Mouse (Mus musculus): ENCODE measurements around the gene Tnfsf15. TPM values are rescaled to one million over a fixed set of nuclear protein-coding genes. Genes with fewer than 3 reads are reported as not detected.
A peak's percentile ranks its signal among the peaks of the same experiment; 100 is the strongest.

Tnfsf15 gene
- polyA plus RNA-seq, 1 experiment = 0.55 TPM

DNA sequence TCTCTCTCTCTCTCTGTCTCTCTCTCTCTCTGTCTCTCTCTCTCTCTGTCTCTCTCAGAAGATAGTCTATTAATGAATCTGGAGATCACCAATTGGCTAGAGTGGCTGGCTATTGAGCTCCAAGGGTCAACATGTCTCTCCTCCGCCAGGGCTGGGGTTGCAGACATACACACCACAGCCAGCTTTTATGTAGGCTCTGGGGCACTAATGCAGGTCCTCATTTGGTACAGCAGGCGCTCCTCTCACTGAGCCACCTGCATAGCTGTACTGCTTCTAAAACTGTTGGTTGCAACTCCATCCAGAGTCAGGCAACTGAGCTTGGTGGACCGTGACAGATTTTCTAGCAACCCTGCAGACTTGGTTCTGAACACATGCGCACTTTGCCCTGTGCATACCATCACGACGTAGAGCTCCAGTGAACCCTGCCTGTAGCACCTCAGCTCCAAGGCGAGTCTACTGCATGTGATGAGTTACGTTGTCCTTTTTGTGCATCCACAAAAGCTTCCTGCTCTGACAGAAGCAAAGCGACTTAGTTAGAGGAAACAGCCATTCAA is 9.6 kb upstream of the Tnfsf15 start:
- no peak for TF ChIP-seq CTCF (conservative IDR thresholded peaks at IDR 0.05; ENCODE audit: insufficient read depth, insufficient read length, low read depth, low read length)
- no peak for TF ChIP-seq POLR2A (IDR thresholded peaks at IDR 0.05; ENCODE audit: low read depth, low read length)
- Histone ChIP-seq H3K4me3 (ENCODE audit: insufficient read depth, low read depth, low read length) (no peak overlapping the region), H3K27me3 (replicated peaks; ENCODE audit: control insufficient read depth, insufficient read depth, low read length) (no peaks in the 10 kb centered on the region), H3K27ac (ENCODE audit: insufficient read depth, low read depth, low read length) (no peak overlapping the region), H3K36me3 (ENCODE audit: control insufficient read depth, insufficient read depth, low read length) (no peaks in the 10 kb centered on the region), H3K4me1 (ENCODE audit: control insufficient read depth, insufficient read depth, low read length) (peaks cover 2% of the 10 kb centered on the region; the same call in 1 of the 2 replicates)
- peak; percentile 86 for DNase-seq
- WGBS = 39% methylated on average over 9 of the region's 9 CpGs

DNA sequence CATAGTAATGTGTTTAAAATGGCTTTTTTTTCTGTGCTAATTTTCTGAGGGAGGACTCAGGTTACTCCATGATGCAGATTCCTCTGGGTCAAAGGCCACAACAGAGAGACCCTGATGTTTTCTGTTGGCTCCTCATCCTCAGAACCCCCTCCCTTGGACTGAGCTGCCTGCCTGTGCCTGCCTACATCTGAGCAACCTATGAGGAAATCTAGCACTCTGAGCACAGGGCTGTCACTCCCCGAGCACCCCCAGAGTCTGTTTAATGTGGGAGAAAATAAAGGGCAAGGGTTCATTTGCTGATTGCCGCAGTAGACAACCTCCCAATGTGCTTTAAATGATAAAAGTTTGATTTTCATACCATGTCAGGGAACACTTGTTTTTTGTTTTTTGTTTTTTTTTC is 8.9 kb upstream of the Tnfsf15 start:
- TF ChIP-seq CTCF (conservative IDR thresholded peaks at IDR 0.05; ENCODE audit: insufficient read depth, insufficient read length, low read depth, low read length) (no peak), POLR2A (IDR thresholded peaks at IDR 0.05; ENCODE audit: low read depth, low read length) (no peak)
- no peaks in the 10 kb centered on the region for H3K36me3 ChIP-seq (ENCODE audit: control insufficient read depth, insufficient read depth, low read length)
- WGBS = 71% methylated on average over 2 of the region's 2 CpGs

DNA sequence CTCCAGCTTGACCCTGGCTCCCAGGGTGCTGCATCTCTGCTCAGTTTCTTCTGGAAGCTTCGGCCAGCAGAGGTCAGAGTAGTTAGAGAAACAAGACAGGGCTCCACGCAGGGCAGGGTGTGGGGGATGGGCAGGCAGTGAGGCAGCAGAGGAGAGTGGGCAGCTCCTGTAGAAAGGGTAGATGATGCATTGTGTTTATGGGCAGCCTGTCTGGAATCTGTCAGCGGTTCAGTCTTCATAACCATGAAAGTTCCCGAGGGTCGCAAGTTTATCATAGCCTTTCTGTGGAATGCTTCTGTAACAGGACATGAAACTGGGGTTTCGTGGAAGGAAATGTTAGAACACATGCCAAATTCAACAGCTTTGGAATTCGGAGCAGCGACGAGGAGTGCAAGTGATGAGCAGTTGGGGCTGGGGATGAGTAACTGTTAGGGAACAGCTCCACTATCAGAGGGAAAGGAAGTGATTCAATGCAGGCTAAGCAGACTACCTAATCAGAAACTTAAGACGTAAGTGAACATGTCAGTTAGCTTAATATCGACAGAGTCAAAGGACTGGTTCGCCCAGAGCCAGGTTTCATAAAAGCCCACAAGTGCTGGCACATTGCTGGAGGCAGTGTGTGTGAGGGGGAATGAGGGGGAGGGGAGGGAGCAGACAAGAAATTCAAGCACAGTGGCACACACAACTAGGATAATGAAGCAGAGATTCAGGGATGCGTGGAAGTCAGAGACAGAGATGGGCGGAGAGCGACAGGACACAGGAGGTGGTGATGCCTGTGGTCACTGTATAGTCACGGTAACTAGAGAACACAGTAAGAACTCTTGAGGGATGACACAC is 8.0 kb upstream of the Tnfsf15 start:
- Histone ChIP-seq H3K36me3 (ENCODE audit: control insufficient read depth, insufficient read depth, low read length) (no peaks in the 10 kb centered on the region), H3K27ac (ENCODE audit: insufficient read depth, low read depth, low read length) (no peak overlapping the region), H3K27me3 (replicated peaks; ENCODE audit: control insufficient read depth, insufficient read depth, low read length) (no peaks in the 10 kb centered on the region), H3K4me3 (ENCODE audit: insufficient read depth, low read depth, low read length) (no peak overlapping the region), H3K4me1 (ENCODE audit: control insufficient read depth, insufficient read depth, low read length) (peaks cover 2% of the 10 kb centered on the region; the same call in 1 of the 2 replicates)
- 49% methylated on average over 16 of the region's 16 CpGs for WGBS
- peak; percentile 40; the same call in 1 of the 2 replicates for TF ChIP-seq CTCF (conservative IDR thresholded peaks at IDR 0.05; ENCODE audit: insufficient read depth, insufficient read length, low read depth, low read length)
- TF ChIP-seq POLR2A (IDR thresholded peaks at IDR 0.05; ENCODE audit: low read depth, low read length) = no peak
- peak; percentile 61 for DNase-seq

More for the DNA sequence above, 8.9 kb upstream of the Tnfsf15 start:
- Histone ChIP-seq H3K4me1 (ENCODE audit: control insufficient read depth, insufficient read depth, low read length) (peaks cover 2% of the 10 kb centered on the region; the same call in 1 of the 2 replicates), H3K27ac (ENCODE audit: insufficient read depth, low read depth, low read length) (no peak overlapping the region), H3K4me3 (ENCODE audit: insufficient read depth, low read depth, low read length) (no peak overlapping the region), H3K27me3 (replicated peaks; ENCODE audit: control insufficient read depth, insufficient read depth, low read length) (no peaks in the 10 kb centered on the region)
- DNase-seq = no peak

- no peak overlapping the region for H3K27ac ChIP-seq (ENCODE audit: insufficient read depth, low read depth, low read length)
- H3K27me3 ChIP-seq (replicated peaks; ENCODE audit: control insufficient read depth, insufficient read depth, low read length) = no peaks in the 10 kb centered on the region
- peaks cover 4% of the 10 kb centered on the region for H3K4me1 ChIP-seq (ENCODE audit: control insufficient read depth, insufficient read depth, low read length)
- 93% methylated on average over 3 of the region's 3 CpGs for WGBS
- no peak overlapping the region for H3K4me3 ChIP-seq (ENCODE audit: insufficient read depth, low read depth, low read length)
- no peak for DNase-seq
- TF ChIP-seq CTCF (conservative IDR thresholded peaks at IDR 0.05; ENCODE audit: insufficient read depth, insufficient read length, low read depth, low read length) = no peak
- no peak for TF ChIP-seq POLR2A (IDR thresholded peaks at IDR 0.05; ENCODE audit: low read depth, low read length)
- H3K36me3 ChIP-seq (ENCODE audit: control insufficient read depth, insufficient read depth, low read length) = no peaks in the 10 kb centered on the region
These were observed 3.3 kb upstream of the Tnfsf15 start for GRCm38 (mm10) chr4:63748061-63748730.

- Histone ChIP-seq H3K4me1 (ENCODE audit: control insufficient read depth, insufficient read depth, low read length) (peaks cover 20% of the 10 kb centered on the region), H3K4me3 (ENCODE audit: insufficient read depth, low read depth, low read length) (no peak overlapping the region), H3K27ac (ENCODE audit: insufficient read depth, low read depth, low read length) (peak overlapping the region; percentile 1; the same call in 1 of the 2 replicates), H3K27me3 (replicated peaks; ENCODE audit: control insufficient read depth, insufficient read depth, low read length) (no peaks in the 10 kb centered on the region), H3K36me3 (ENCODE audit: control insufficient read depth, insufficient read depth, low read length) (no peaks in the 10 kb centered on the region)
- DNase-seq = peak; percentile 80
- no peak for TF ChIP-seq CTCF (conservative IDR thresholded peaks at IDR 0.05; ENCODE audit: insufficient read depth, insufficient read length, low read depth, low read length)
- no peak for TF ChIP-seq POLR2A (IDR thresholded peaks at IDR 0.05; ENCODE audit: low read depth, low read length)
- 39% methylated on average over 6 of the region's 6 CpGs for WGBS
These were observed 358 bp upstream of the Tnfsf15 start for GRCm38 (mm10) chr4:63745271-63745670.

- 36% methylated on average over 1 of the region's 1 CpGs for WGBS
These were observed 1.3 kb downstream of the Tnfsf15 start for GRCm38 (mm10) chr4:63743660-63744059.

More at GRCm38 (mm10) chr4:63743660-63744059, 1.3 kb downstream of the Tnfsf15 start:
- H3K4me3 ChIP-seq (ENCODE audit: insufficient read depth, low read depth, low read length) = peak overlapping the region; percentile 37
- TF ChIP-seq POLR2A (IDR thresholded peaks at IDR 0.05; ENCODE audit: low read depth, low read length) (no peak), CTCF (conservative IDR thresholded peaks at IDR 0.05; ENCODE audit: insufficient read depth, insufficient read length, low read depth, low read length) (no peak)
- H3K36me3 ChIP-seq (ENCODE audit: control insufficient read depth, insufficient read depth, low read length) = no peaks in the 10 kb centered on the region
- peak overlapping the region; percentile 78 for H3K27ac ChIP-seq (ENCODE audit: insufficient read depth, low read depth, low read length)
- DNase-seq = peak; percentile 93
- H3K4me1 ChIP-seq (ENCODE audit: control insufficient read depth, insufficient read depth, low read length) = peaks cover 23% of the 10 kb centered on the region
- no peaks in the 10 kb centered on the region for H3K27me3 ChIP-seq (replicated peaks; ENCODE audit: control insufficient read depth, insufficient read depth, low read length)

Measured in kidney, adult 2 months (tissue).